Mouse (Mus musculus) limb, embryonic 14.5 days (tissue): ENCODE results near the gene Dpm2. TPM values are rescaled to one million over a fixed set of nuclear protein-coding genes. Genes with fewer than 3 reads are reported as not detected.

Source experiments
- ATAC-seq: fragments of 200-750 bp; cut with Nextera tagmentation; 2 replicates; pipeline ENCODE4 v1.8.0; 2017; ENCODE audit warnings: low read depth, moderate number of reproducible peaks, moderate TSS enrichment; ENCODE audit not compliant: low FRiP score
- DNase-seq: peaks from one replicate; pipeline ENCODE4 v3.0.0-alpha.2; 2015; ENCODE audit warnings: low spot score
- H3K27ac ChIP-seq: fragments of 300-500 bp; sonication (generic); replicated peaks from 2 replicates; pipeline ENCODE4 v1.5.1; 2014; ENCODE audit warnings: low read depth, mild to moderate bottlenecking, low read length, moderate library complexity, mixed read lengths
- H3K27me3 ChIP-seq: fragments of 300-500 bp; sonication (generic); 2 replicates; pipeline ENCODE4 v1.6.1; 2014; ENCODE audit warnings: low read length, mixed read lengths; ENCODE audit not compliant: control insufficient read depth, insufficient read depth
- H3K36me3 ChIP-seq: fragments of 300-500 bp; sonication (generic); 2 replicates; pipeline ENCODE4 v1.6.1; 2014; ENCODE audit warnings: mild to moderate bottlenecking, low read length, moderate library complexity, mixed read lengths; ENCODE audit not compliant: control insufficient read depth, insufficient read depth
- H3K4me1 ChIP-seq: fragments of 300-500 bp; sonication (generic); 2 replicates; pipeline ENCODE4 v1.6.1; 2014; ENCODE audit warnings: antibody characterized with exemption, low read length, mixed read lengths; ENCODE audit not compliant: control insufficient read depth, insufficient read depth
- H3K4me2 ChIP-seq: fragments of 300-500 bp; sonication (generic); replicated peaks from 2 replicates; pipeline ENCODE4 v1.6.1; 2014; ENCODE audit warnings: low read depth, mild to moderate bottlenecking, low read length, moderate library complexity; ENCODE audit not compliant: severe bottlenecking
- H3K4me3 ChIP-seq: fragments of 300-500 bp; sonication (generic); replicated peaks from 2 replicates; pipeline ENCODE4 v1.5.1; 2014; ENCODE audit warnings: low read length
- H3K9ac ChIP-seq: fragments of 300-500 bp; sonication (generic); 2 replicates; pipeline ENCODE4 v1.6.1; 2014; ENCODE audit warnings: mild to moderate bottlenecking, low read depth, low read length, moderate library complexity; ENCODE audit not compliant: severe bottlenecking
- H3K9me3 ChIP-seq: fragments of 300-500 bp; sonication (generic); 2 replicates; pipeline ENCODE4 v1.6.1; 2016; ENCODE audit warnings: low read length; ENCODE audit not compliant: control insufficient read depth
- POLR2A ChIP-seq: fragments of 200-500 bp; IDR thresholded peaks from 2 replicates; pipeline ENCODE4 v1.8.0; 2012; ENCODE audit warnings: inconsistent platforms, mild to moderate bottlenecking, moderate library complexity, borderline replicate concordance; ENCODE audit not compliant: insufficient read depth, insufficient read length; ENCODE audit errors: extremely low read depth
- WGBS: fragments of 180-500 bp; shearing (Covaris S2); extraction: QIAGEN DNeasy Blood & Tissue Kit; methylation state at CpG from one replicate; pipeline ENCODE4 v1.1.7; 2014; 5-methylcytosine and 5-hydroxymethylcytosine counted together
- polyA plus RNA-seq, 2 experiments: library from polyadenylated mRNA; depleted of rRNA in 1 of 2; stranded (reverse) in 1 of 2; unstranded in 1 of 2; fragments of >200 nt; fragmentation: Nextera tagmentation in 1 of 2; extraction: Ambion mirVana in 1 of 2; gene quantifications; 2 replicates each; pipeline versions ENCODE4 v1.2.1 to v1.2.3; 2012 to 2014

Gene Dpm2
- polyA plus RNA-seq, 2 experiments, result 122 to 146 TPM

- no peak for DNase-seq
- Histone ChIP-seq H3K4me1 (peaks cover 42% of the 10 kb centered on the region), H3K27ac (peak overlapping the region; percentile 96), H3K4me2 (peak overlapping the region; percentile 90), H3K9me3 (no peaks in the 10 kb centered on the region), H3K27me3 (no peaks in the 10 kb centered on the region), H3K9ac (peak overlapping the region; percentile 93), H3K36me3 (no peaks in the 10 kb centered on the region), H3K4me3 (peak overlapping the region; percentile 96)
- WGBS, result under 1% methylated on average over 14 of the region's 14 CpGs
- TF ChIP-seq POLR2A, result no peak
- no peak for ATAC-seq
Measured at GRCm38 (mm10) chr2:32536086-32536633, 34.5 kb upstream of the Dpm2 start.

GRCm38 (mm10) chr2:32536634-32537359 lies 33.9 kb upstream of the Dpm2 start:
- Histone ChIP-seq H3K9me3 (no peaks in the 10 kb centered on the region), H3K4me3 (peak overlapping the region; percentile 96), H3K27ac (peak overlapping the region; percentile 96), H3K4me1 (peaks cover 48% of the 10 kb centered on the region), H3K27me3 (no peaks in the 10 kb centered on the region), H3K4me2 (peak overlapping the region; percentile 90), H3K36me3 (no peaks in the 10 kb centered on the region), H3K9ac (peak overlapping the region; percentile 93)
- DNase-seq, result no peak
- ATAC-seq, result no peak
- 4% methylated on average over 11 of the region's 11 CpGs for WGBS
- no peak for TF ChIP-seq POLR2A

GRCm38 (mm10) chr2:32537360-32537905 lies 33.2 kb upstream of the Dpm2 start:
- ATAC-seq, result no peak
- DNase-seq, result no peak
- Histone ChIP-seq H3K4me2 (peak overlapping the region; percentile 90), H3K27ac (0 out of 2 replicates have a peak overlapping the region, but pooled peaks have one; percentile 96), H3K4me1 (peaks cover 48% of the 10 kb centered on the region), H3K9ac (peak overlapping the region; percentile 93), H3K36me3 (no peaks in the 10 kb centered on the region), H3K4me3 (peak overlapping the region; percentile 96), H3K9me3 (no peaks in the 10 kb centered on the region), H3K27me3 (no peaks in the 10 kb centered on the region)
- no peak for TF ChIP-seq POLR2A
- WGBS, result 8% methylated on average over 9 of the region's 9 CpGs

- Histone ChIP-seq H3K9me3 (no peaks in the 10 kb centered on the region), H3K9ac (peak overlapping the region; percentile 93), H3K36me3 (no peaks in the 10 kb centered on the region), H3K27me3 (no peaks in the 10 kb centered on the region), H3K4me2 (peak overlapping the region; percentile 90), H3K27ac (no peak overlapping the region), H3K4me1 (peaks cover 53% of the 10 kb centered on the region), H3K4me3 (peak overlapping the region; percentile 96)
- ATAC-seq (no peak), DNase-seq (no peak)
- no peak for TF ChIP-seq POLR2A
- WGBS, result 61% methylated on average over 5 of the region's 5 CpGs
Measured at GRCm38 (mm10) chr2:32537941-32538340, 32.7 kb upstream of the Dpm2 start.

GRCm38 (mm10) chr2:32538461-32538860 lies 32.2 kb upstream of the Dpm2 start:
- no peak overlapping the region for H3K27ac ChIP-seq
- no peaks in the 10 kb centered on the region for H3K9me3 ChIP-seq
- H3K4me2 ChIP-seq, result peak overlapping the region; percentile 90
- DNase-seq, result no peak
- H3K36me3 ChIP-seq, result no peaks in the 10 kb centered on the region
- ATAC-seq, result no peak
- 67% methylated on average over 4 of the region's 4 CpGs for WGBS
- H3K4me1 ChIP-seq, result peaks cover 56% of the 10 kb centered on the region
- TF ChIP-seq POLR2A, result no peak
- 0 out of 2 replicates have a peak overlapping the region, but pooled peaks have one; percentile 93 for H3K9ac ChIP-seq
- 0 out of 2 replicates have a peak overlapping the region, but pooled peaks have one; percentile 96 for H3K4me3 ChIP-seq
- no peaks in the 10 kb centered on the region for H3K27me3 ChIP-seq
